Mouse (Mus musculus) thymus, postnatal 14 days (tissue): ENCODE measurements around the gene Osbpl2.

Experiments
- DNase-seq: peaks from one replicate; pipeline ENCODE4 v3.0.0; 2021

The Osbpl2 gene

GRCm38 (mm10) chr2:180118661-180119438 is at the start of gene Osbpl2:
Osbpl2 (plus strand) TSS chr2:180119306.
- peak; percentile 98 for DNase-seq

DNA sequence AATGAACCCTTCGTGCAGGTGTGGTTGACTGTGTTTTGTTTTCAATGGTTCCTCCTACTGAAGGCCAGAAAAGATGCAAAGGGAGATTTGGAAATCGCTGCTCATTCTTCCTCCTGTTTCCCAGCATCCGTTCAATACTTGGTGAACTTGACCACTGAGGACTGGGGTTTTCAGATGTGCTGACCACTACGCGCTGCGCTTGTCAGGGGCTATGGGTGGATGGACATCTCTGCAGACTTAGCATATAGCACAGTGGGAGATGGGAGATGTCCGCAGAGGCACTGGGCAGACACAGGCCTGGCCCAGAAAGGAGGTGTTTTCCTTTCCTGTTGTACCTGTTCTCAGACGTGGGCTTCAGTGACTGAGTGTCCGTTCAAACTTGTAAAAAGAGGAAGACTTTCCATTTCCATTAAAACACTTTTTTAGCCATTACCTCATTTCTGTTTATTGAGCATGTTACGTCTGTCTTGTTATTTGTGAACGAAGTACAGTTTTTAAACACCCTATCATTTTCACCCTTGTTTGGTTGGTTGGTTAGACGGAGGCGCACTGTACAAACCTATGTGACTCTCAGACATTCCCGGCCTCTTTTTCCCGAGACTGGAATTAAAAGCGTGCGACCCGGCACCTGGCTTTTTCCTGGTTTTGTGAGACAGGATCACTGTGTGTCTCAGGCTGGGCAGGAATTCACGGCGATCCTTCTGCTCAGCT is 49.2 kb upstream of the Osbpl2 start:
- no peak for DNase-seq

GRCm38 (mm10) chr2:180070481-180071453 is 48.3 kb upstream of the Osbpl2 start, which contains the start of gene Mtg2:
Mtg2 (plus strand) TSS chr2:180070588.
- DNase-seq, result peak; percentile 94

DNA sequence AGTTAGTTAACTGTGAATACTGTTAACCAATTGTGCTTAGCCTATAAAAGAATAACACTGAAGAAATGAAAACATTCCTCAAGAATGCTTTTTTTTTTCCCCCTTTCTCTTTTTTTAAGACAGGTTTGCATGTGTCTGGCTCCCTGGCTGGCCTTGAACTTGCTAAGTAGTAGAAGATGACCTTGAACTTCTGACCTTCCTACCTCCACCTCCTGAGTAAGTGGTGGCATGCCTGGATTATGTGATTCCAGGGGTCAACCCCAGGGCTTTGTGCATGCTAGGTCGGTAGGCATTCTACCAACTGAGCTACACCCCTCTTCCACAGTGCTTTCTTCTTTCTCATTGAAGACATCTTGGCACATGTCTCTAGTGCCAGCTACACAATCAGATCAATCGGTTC is 47.4 kb upstream of the Osbpl2 start:
- DNase-seq, result no peak

- peak; percentile 63 for DNase-seq
Measured at GRCm38 (mm10) chr2:180072886-180073285, 46.2 kb upstream of the Osbpl2 start.

GRCm38 (mm10) chr2:180077622-180078021 is 41.5 kb upstream of the Osbpl2 start:
- no peak for DNase-seq

DNA sequence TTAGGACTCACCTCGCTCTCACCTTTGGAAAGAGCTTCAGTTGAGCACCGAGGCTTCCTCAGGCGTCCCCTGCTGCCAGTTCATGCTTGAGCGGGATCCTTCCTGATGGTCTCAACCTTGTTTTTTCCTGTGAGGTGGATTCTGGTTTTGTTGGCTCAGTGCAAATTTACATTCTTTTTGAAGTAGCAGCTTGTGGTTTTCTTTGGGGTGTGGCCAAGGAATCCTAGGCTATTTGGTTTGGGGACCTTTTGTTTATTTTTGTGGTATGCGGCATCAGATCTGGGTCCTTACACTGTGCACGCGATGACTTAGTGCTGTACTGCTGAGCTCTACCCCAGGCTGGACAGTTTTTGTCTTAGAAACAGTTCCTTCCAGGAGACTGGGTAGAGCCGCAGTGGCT is 38.4 kb upstream of the Osbpl2 start:
- DNase-seq, result no peak

GRCm38 (mm10) chr2:180083063-180083462 is 36.0 kb upstream of the Osbpl2 start:
- no peak for DNase-seq

DNA sequence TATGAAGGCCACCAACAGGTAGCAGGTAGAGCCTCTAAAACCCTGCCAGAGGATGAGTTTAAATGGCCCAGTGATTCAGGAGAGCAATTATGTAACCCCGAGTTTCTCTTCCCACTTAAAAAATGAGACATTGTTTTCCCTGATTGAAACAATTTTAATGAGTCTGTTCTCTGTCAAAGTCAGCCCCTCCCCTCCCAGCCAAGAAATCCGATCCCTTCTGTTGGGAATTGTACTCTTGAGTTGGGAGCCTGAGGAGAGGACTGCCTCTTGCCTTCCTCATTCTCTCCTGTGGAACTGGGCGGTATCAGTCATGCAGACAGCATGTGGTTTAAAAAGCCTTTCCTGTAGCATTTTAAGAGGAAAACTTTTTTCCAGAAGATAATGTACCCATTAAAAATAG is 34.5 kb upstream of the Osbpl2 start:
- DNase-seq, result no peak

DNA sequence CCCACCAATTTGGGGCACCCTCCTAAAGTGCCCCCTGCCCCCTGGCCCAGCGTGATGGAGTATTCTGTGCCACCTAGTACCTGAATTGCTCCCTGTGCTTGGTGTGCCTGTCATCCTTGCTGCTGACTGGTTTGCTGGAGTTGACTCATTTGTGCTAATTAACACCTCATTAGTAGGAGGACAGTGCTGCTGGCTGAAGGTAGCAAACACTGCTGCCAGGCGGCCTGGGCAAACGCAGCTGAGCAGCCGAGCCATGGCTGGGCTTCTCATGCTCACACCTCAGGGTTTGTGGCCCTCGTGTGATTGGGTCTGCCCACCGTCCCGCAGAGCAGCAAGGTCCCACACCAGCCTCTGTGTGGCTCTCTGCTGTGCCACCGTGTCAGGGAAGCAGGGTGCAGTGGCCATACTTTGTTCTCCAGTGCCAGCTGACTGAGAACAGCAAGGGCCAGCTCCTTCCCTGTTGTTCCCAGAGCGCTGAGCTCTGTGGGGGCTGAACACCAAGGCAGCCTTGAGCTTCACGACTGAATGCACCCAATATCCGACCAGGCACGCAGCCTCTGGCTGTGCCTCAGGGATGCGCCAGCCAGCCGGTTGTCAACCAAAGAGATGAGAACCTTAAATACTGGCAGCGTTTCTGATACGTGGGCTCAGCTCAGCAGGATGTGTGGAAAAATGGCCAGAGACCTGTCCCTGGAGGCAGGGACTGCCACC is 33.0 kb upstream of the Osbpl2 start:
- DNase-seq, result no peak

- no peak for DNase-seq
Measured at GRCm38 (mm10) chr2:180086637-180087027, 32.5 kb upstream of the Osbpl2 start.

- no peak for DNase-seq
Measured at GRCm38 (mm10) chr2:180087472-180087871, 31.6 kb upstream of the Osbpl2 start.

- no peak for DNase-seq
Measured at GRCm38 (mm10) chr2:180090285-180090684, 28.8 kb upstream of the Osbpl2 start.

- DNase-seq, result peak; percentile 93
Measured at GRCm38 (mm10) chr2:180095711-180096110, 23.4 kb upstream of the Osbpl2 start.

DNA sequence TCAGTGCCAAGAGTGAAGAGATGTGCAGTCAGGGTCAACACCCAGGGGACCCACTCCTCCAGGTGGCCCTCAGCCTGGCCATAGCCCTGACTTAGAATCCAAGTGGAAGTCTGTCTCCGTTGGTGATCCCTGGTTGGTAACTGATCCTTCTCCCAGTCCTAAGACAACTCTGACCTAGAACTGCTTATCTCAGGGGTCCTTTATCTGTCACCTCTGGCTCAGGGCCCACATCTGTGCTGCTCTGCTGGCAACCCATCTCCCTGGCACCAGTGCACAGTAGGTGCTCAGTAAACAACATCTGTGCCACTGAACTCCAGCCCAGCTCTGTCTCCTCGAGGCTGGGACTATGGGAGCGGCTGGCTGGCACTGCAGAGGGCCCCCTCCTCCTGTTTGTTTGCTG is 21.5 kb upstream of the Osbpl2 start:
- DNase-seq, result peak; percentile 30

DNA sequence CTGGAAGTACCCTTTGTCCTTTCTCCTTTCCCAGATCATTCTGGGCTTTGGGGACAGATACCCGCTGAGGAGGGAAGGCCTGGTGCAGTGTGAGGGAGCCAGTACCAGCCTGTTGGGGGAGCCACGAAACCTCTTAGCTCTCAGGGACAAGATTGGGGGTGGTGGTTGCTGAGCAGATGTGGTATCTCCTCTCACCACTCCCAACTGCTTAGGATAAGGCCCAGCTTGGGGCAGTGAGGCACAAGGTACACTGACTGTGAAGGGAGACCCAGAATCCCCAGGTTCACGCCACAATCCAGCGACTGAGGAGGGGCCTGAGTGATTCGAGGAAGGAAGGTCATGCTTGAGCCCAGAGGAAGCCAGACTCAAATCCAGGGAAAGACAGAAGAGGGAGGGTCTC is 20.9 kb upstream of the Osbpl2 start:
- peak; percentile 39 for DNase-seq

GRCm38 (mm10) chr2:180099529-180099928 is 19.6 kb upstream of the Osbpl2 start:
- peak; percentile 90 for DNase-seq

DNA sequence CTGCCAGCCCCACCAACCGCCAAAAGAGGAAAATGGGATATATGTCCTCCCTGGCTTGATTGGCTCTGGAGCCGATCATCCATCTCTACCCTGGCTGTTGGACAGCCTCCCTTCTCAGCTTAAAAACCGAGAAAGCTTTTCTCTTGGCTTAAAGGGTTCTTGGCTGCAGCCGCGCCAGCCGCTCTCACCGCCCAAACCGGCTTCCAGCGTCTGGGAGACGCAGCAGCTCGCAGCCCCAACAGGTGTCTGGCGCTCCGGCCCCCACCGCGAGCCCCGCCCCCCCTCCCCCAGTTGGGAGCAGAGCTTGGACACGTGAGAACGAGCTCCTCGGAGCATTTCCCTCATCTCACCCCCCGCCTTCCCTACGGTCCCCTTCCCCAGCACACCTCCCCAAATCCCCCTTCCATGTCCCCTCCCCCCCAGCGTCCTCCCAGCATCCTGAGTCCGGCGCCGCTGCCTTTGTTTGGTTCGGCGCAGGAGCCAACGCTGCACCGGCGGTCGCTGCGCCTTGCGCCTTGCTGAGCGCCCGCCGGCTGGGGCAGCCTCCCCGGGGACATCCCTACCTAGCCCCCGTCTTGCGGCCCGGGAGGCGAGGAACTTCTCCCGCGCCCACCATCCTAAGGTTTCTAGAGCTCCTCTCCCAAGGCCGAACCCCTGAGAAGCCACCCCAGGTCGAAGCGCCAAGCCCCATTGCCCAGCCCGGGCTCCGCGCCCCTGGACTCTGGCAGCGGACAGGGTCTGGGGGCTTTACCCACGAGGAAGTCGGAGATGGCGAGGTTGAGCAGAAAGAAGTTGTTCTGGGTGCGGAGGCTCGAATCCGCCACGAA is 15.7 kb upstream of the Osbpl2 start:
- DNase-seq, result peak; percentile 23

DNA sequence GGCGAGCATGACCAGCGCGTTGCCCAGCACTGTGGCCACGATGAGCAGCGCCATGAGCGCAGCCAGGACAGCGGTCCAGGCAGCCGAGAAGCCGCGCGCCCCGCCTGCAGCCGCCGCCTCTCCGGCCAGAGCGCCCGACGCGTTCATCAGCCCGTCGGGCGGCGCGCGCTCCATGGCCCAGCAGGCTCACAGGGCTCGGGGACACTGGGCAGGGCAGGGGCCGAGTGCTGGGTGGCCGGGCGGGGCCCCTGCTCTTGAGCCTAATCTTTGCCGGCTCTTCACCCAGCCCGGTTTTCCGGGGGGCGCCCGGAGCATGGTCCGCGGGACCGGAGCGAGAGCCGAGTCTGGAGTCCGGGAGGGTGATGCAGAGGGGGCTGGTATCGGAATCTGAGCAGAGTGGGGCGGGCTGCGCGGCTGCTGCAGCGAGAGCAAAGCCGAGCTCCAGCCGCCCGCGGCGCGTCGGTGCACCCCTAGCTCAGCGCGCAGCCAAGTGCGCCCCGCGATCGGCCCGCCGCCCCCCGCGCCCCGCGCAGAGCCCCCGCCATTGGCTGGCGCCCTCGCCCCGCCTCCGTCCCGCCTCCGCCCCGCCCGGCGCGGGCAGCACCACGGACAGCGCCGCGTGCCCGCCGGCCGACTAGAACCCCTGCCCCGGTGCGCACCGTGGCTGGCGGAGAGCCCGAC is 15.0 kb upstream of the Osbpl2 start, which contains the start of gene Hrh3:
Gene Hrh3 (minus strand): TSS at position 511 of the 681 bp plus-strand sequence.
- peak; percentile 92 for DNase-seq

- DNase-seq, result peak; percentile 24
Measured at GRCm38 (mm10) chr2:180104659-180105377, 14.3 kb upstream of the Osbpl2 start.
